Mouse (Mus musculus) liver, embryonic 13.5 days (tissue): ENCODE data around the gene Os9. TPM values are rescaled to one million over a fixed set of nuclear protein-coding genes. Genes with fewer than 3 reads are reported as not detected.
"Not testable (repeated sequence)": the region's sequence is repeated elsewhere in the genome, so short reads cannot be mapped to it uniquely, and the experiment has no call there.

ENCODE experiments used
- ATAC-seq: fragments of 200-750 bp; cut with Nextera tagmentation; 2 replicates; pipeline ENCODE4 v1.8.0; 2017; ENCODE audit warnings: low read depth, mild to moderate bottlenecking, moderate number of reproducible peaks, moderate library complexity
- DNase-seq: peaks from one replicate; pipeline ENCODE4 v3.0.0; 2022
- H3K27ac ChIP-seq: fragments of 300-500 bp; sonication (generic); 2 replicates; pipeline ENCODE4 v1.5.1; 2015; ENCODE audit warnings: moderate library complexity, mild to moderate bottlenecking, inconsistent platforms
- H3K27me3 ChIP-seq: fragments of 300-500 bp; sonication (generic); 2 replicates; pipeline ENCODE4 v1.6.1; 2015; ENCODE audit warnings: mild to moderate bottlenecking, inconsistent platforms
- H3K36me3 ChIP-seq: fragments of 300-500 bp; sonication (generic); 2 replicates; pipeline ENCODE4 v1.6.1; 2015; ENCODE audit warnings: mild to moderate bottlenecking, inconsistent platforms
- H3K4me1 ChIP-seq: fragments of 300-500 bp; sonication (generic); replicated peaks from 2 replicates; pipeline ENCODE4 v1.6.1; 2015; ENCODE audit warnings: inconsistent platforms
- H3K4me2 ChIP-seq: fragments of 300-500 bp; sonication (generic); 2 replicates; pipeline ENCODE4 v1.6.1; 2015; ENCODE audit warnings: inconsistent platforms, mild to moderate bottlenecking, moderate library complexity
- H3K4me3 ChIP-seq: fragments of 300-500 bp; sonication (generic); replicated peaks from 2 replicates; pipeline ENCODE4 v1.5.1; 2015; ENCODE audit warnings: mild to moderate bottlenecking, inconsistent platforms
- H3K9ac ChIP-seq: fragments of 300-500 bp; sonication (generic); 2 replicates; pipeline ENCODE4 v1.6.1; 2015; ENCODE audit warnings: mild to moderate bottlenecking, inconsistent platforms
- H3K9me3 ChIP-seq: fragments of 300-500 bp; sonication (generic); replicated peaks from 2 replicates; pipeline ENCODE4 v1.6.1; 2016; ENCODE audit warnings: inconsistent platforms
- WGBS: fragments of 180-500 bp; shearing (Covaris S2); methylation state at CpG from one replicate; pipeline ENCODE4 v1.1.7; 2015; ENCODE audit not compliant: insufficient replicate concordance; 5-methylcytosine and 5-hydroxymethylcytosine counted together
- polyA plus RNA-seq: library from polyadenylated mRNA; unstranded; fragments of >200 nt; fragmentation: Nextera tagmentation; extraction: Ambion mirVana; gene quantifications from 2 replicates; pipeline ENCODE4 v1.2.1, GENCODE M21; 2015

Gene Os9
- polyA plus RNA-seq, 1 experiment from 2014 or later, result 45.6 TPM

GRCm38 (mm10) chr10:127079665-127080391 is 41.1 kb downstream of the Os9 start:
- Histone ChIP-seq H3K4me3 (peak overlapping the region; percentile 49), H3K9me3 (no peaks in the 10 kb centered on the region), H3K27ac (no peak overlapping the region), H3K27me3 (peaks cover 88% of the 10 kb centered on the region), H3K9ac (peak overlapping the region; percentile 36; the same call in 1 of the 2 replicates), H3K4me2 (peak overlapping the region; percentile 70), H3K36me3 (no peaks in the 10 kb centered on the region; the same call in 1 of the 2 replicates), H3K4me1 (peaks cover 78% of the 10 kb centered on the region)
- no peak for ATAC-seq
- DNase-seq, result no peak
- 37% methylated on average over 64 of the region's 70 CpGs for WGBS

- Histone ChIP-seq H3K27ac (no peak overlapping the region), H3K36me3 (no peaks in the 10 kb centered on the region; the same call in 1 of the 2 replicates), H3K27me3 (peaks cover 87% of the 10 kb centered on the region), H3K4me2 (peak overlapping the region; percentile 70), H3K4me3 (peak overlapping the region; percentile 49), H3K4me1 (peaks cover 79% of the 10 kb centered on the region), H3K9me3 (no peaks in the 10 kb centered on the region), H3K9ac (peak overlapping the region; percentile 36)
- ATAC-seq (no peak), DNase-seq (no peak)
- 3% methylated on average over 35 of the region's 49 CpGs for WGBS
Measured at GRCm38 (mm10) chr10:127078677-127079575, 42.0 kb downstream of the Os9 start.

- Histone ChIP-seq H3K4me1 (peaks cover 79% of the 10 kb centered on the region), H3K27ac (no peak overlapping the region), H3K9ac (no peak overlapping the region), H3K9me3 (no peaks in the 10 kb centered on the region), H3K36me3 (no peaks in the 10 kb centered on the region; the same call in 1 of the 2 replicates), H3K4me3 (no peak overlapping the region), H3K4me2 (peak overlapping the region; percentile 70; the same call in 1 of the 2 replicates), H3K27me3 (peaks cover 80% of the 10 kb centered on the region)
- ATAC-seq (no peak), DNase-seq (no peak)
- WGBS, result 38% methylated on average over 12 of the region's 12 CpGs
Measured at GRCm38 (mm10) chr10:127078001-127078676, 42.8 kb downstream of the Os9 start.

GRCm38 (mm10) chr10:127077515-127077914 is 43.4 kb downstream of the Os9 start:
- H3K27me3 ChIP-seq, result peaks cover 73% of the 10 kb centered on the region
- H3K4me3 ChIP-seq, result no peak overlapping the region
- no peak for ATAC-seq
- no peak overlapping the region for H3K9ac ChIP-seq
- H3K27ac ChIP-seq, result no peak overlapping the region
- DNase-seq, result no peak
- no peaks in the 10 kb centered on the region for H3K9me3 ChIP-seq
- peaks cover 76% of the 10 kb centered on the region for H3K4me1 ChIP-seq
- whole genome bisulfite sequencing, result 53% methylated on average over 10 of the region's 10 CpGs
- no peaks in the 10 kb centered on the region; the same call in 1 of the 2 replicates for H3K36me3 ChIP-seq
- H3K4me2 ChIP-seq, result no peak overlapping the region

- Histone ChIP-seq H3K9ac (peak overlapping the region; percentile 40; the same call in 1 of the 2 replicates), H3K27me3 (peaks cover 59% of the 10 kb centered on the region), H3K4me2 (peak overlapping the region; percentile 52), H3K27ac (no peak overlapping the region), H3K9me3 (no peaks in the 10 kb centered on the region), H3K36me3 (no peaks in the 10 kb centered on the region; the same call in 1 of the 2 replicates), H3K4me1 (peaks cover 67% of the 10 kb centered on the region), H3K4me3 (peak overlapping the region; percentile 21)
- WGBS, result 24% methylated on average over 4 of the region's 4 CpGs
- peak; percentile 5; the same call in 1 of the 2 replicates for ATAC-seq
- no peak for DNase-seq
Measured at GRCm38 (mm10) chr10:127076082-127076481, 44.8 kb downstream of the Os9 start.

GRCm38 (mm10) chr10:127075651-127076050 is 45.3 kb downstream of the Os9 start:
- Histone ChIP-seq H3K4me1 (peaks cover 67% of the 10 kb centered on the region), H3K4me3 (peak overlapping the region; percentile 21), H3K9me3 (no peaks in the 10 kb centered on the region), H3K4me2 (peak overlapping the region; percentile 52), H3K36me3 (no peaks in the 10 kb centered on the region; the same call in 1 of the 2 replicates), H3K27ac (no peak overlapping the region), H3K27me3 (peaks cover 55% of the 10 kb centered on the region), H3K9ac (peak overlapping the region; percentile 40; the same call in 1 of the 2 replicates)
- DNase-seq (no peak), ATAC-seq (no peak)
- 15% methylated on average over 8 of the region's 8 CpGs for WGBS

- peaks cover 63% of the 10 kb centered on the region for H3K4me1 ChIP-seq
- no peaks in the 10 kb centered on the region for H3K9me3 ChIP-seq
- DNase-seq (no peak), ATAC-seq (no peak)
- WGBS, result 22% methylated on average over 9 of the region's 9 CpGs
- H3K4me2 ChIP-seq, result peak within 1 kb of the TSS; percentile 52
- H3K4me3 ChIP-seq, result peak within 1 kb of the TSS; percentile 21
- peaks cover 49% of the 10 kb centered on the region for H3K27me3 ChIP-seq
- H3K27ac ChIP-seq, result no peak within 1 kb of the TSS
- H3K9ac ChIP-seq, result peak within 1 kb of the TSS; percentile 40; the same call in 1 of the 2 replicates
- H3K36me3 ChIP-seq, result no peaks in the 10 kb centered on the region; the same call in 1 of the 2 replicates
Measured at GRCm38 (mm10) chr10:127075080-127075479, 45.9 kb downstream of the Os9 start, which contains the start of gene Agap2. Agap2 (plus strand) TSS chr10:127075284.

GRCm38 (mm10) chr10:127073981-127074380 is 47.0 kb downstream of the Os9 start:
- no peak overlapping the region for H3K27ac ChIP-seq
- H3K9ac ChIP-seq, result no peak overlapping the region
- H3K9me3 ChIP-seq, result no peaks in the 10 kb centered on the region
- 88% methylated on average over 1 of the region's 1 CpGs for WGBS
- no peak overlapping the region for H3K4me3 ChIP-seq
- ATAC-seq (no peak), DNase-seq (no peak)
- no peaks in the 10 kb centered on the region for H3K36me3 ChIP-seq
- H3K4me2 ChIP-seq, result no peak overlapping the region
- H3K27me3 ChIP-seq, result peaks cover 38% of the 10 kb centered on the region
- H3K4me1 ChIP-seq, result peaks cover 63% of the 10 kb centered on the region

- not testable (repeated sequence) for ATAC-seq, H3K4me2 ChIP-seq, H3K9ac ChIP-seq, H3K4me3 ChIP-seq, H3K9me3 ChIP-seq, H3K36me3 ChIP-seq, DNase-seq, H3K27ac ChIP-seq
- WGBS, result 61% methylated on average over 2 of the region's 2 CpGs
- Histone ChIP-seq H3K4me1 (peaks cover 63% of the 10 kb centered on the region), H3K27me3 (peaks cover 28% of the 10 kb centered on the region)
Measured at GRCm38 (mm10) chr10:127072969-127073368, 48.0 kb downstream of the Os9 start.

- WGBS, result 71% methylated on average over 4 of the region's 4 CpGs
Measured at GRCm38 (mm10) chr10:127072270-127072669, 48.7 kb downstream of the Os9 start.

More at GRCm38 (mm10) chr10:127072270-127072669, 48.7 kb downstream of the Os9 start:
- peaks cover 21% of the 10 kb centered on the region for H3K27me3 ChIP-seq
- H3K4me2 ChIP-seq, H3K9me3 ChIP-seq, DNase-seq, ATAC-seq, H3K4me3 ChIP-seq, H3K27ac ChIP-seq, H3K36me3 ChIP-seq, H3K9ac ChIP-seq: not testable (repeated sequence)
- peaks cover 64% of the 10 kb centered on the region for H3K4me1 ChIP-seq
